Mouse (Mus musculus) left cerebral cortex, adult 18-20 months (tissue): ENCODE results near the gene Cfap299. TPM values are rescaled to one million over a fixed set of nuclear protein-coding genes. Genes with fewer than 3 reads are reported as not detected.
"Not testable (repeated sequence)": the region's sequence is repeated elsewhere in the genome, so short reads cannot be mapped to it uniquely, and the experiment has no call there.

Experiments used
- DNase-seq, 2 experiments: peaks; one replicate each; pipeline ENCODE4 v3.0.0; 2021 to 2022; ENCODE audit warnings: low spot score in 2 of 2, mixed read lengths in 1 of 2
- total RNA-seq, 2 experiments: library from RNA; stranded (reverse); gene quantifications; 2 replicates each; pipeline ENCODE4 v1.2.3; 2021

Cfap299 gene
- total RNA-seq, 2 experiments from 2014 or later = 0.40 TPM; not detected in 1

DNA sequence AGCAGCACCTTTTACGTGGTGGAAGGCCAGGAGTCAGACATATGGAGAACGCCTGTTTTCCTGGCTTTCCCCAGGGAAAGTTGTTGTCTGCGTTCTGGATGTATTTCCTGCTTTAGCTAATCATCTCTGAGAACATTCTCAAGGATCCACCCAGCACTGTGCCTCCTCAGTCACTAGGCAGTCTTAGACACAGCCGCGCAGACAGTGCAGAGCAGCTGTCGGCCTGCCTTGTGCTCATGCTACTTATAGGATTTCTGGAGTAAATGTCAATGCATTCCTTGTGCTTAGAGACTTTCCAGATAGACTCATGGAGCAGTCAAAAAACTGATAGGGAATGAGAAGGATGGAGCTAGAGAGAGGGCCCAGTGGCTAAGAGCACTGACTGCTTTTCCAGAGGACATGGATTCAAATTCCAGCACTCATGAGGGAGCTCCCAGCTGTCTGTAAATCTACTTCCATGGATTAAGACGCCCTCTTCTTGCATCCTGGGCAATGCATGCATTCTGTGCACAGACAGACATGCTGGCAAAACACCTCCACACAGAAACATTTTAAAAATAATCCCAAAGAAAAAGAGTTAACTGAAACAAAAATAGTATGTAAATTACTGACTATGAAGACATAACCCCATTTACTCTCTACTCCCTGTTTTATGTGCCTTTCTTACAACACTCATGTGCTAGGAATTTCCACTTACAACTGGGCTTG is 193.3 kb downstream of the Cfap299 start:
- peak in 1 of 2 experiments; percentile 2 for DNase-seq

GRCm38 (mm10) chr5:98523050-98523449 is 193.9 kb downstream of the Cfap299 start:
- no peak for DNase-seq

DNA sequence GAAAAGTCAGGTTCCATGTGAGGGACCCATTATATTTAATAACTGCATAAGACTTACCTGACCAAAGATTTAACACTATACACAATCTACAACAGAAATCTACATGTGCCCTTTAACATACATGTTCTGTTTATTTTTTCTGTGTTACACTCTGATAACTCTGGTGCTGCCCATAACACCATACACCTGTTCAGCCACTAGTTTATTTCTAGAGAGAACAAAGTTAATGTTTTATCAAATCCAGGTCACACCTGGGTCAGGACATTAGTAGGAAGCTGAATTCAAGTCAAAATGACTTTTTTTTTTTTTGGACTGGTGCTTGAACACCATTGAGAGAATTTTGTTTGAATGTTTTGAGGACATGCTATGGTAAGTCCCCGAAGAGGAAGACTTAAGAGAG is 194.7 kb downstream of the Cfap299 start:
- no peak for DNase-seq

DNA sequence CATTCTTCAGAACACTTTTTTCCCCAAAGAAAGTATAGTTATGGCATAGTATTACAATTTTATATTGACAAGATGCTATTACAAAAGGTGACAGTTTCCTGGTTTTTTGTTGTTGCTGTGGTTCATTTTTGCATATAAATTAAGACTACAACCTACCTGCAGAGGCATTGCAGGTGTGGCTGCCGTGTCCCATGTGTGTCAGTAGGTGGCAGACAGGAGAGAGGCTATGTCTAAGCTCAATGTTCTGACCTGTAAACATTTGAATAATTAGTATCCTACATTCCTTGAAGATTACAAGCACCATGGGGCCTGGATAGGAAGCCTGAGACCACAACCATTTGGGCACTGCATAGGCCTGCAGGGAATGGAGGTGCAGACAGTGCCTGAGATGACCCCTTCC is 212.2 kb downstream of the Cfap299 start:
- DNase-seq = no peak

- no peak for DNase-seq
Measured at GRCm38 (mm10) chr5:98550285-98550684, 221.2 kb downstream of the Cfap299 start.

DNA sequence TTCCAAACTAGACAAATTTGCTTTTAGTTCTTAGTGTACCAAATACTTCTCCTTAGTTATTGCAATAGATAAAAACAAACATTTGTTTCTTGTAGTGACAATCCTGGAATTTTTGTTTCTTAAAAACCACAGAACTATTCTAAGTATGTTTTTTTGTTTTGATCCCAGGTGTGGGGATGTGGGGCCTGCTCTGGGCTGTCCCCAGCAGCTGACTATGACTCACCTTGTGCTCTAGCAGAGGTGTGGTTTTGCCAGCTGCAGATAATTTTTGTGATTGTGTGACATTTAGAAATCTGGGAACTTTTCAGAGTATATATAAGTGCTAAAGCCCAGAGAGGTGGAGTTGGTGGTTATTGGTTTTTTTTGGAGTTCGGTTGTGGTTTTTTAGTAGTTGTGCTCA is 221.8 kb downstream of the Cfap299 start:
- DNase-seq = no peak

DNA sequence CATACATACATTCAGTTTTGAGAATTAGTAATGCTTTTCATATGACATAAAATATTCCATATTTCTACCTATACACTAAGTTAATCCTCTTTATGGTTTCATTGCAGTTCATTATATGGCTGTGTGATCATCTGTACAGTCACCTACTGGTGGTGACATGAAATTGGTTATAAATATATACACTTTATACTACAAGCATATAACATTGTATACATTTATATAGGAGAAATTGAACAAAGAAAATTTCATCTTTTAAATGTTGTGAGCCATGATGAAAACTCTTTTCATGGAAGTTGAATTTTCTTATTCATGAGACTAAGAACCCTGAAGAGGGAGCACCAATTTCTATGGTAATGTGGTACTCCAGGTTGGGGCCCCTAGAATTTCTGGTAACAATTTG is 223.3 kb downstream of the Cfap299 start, which contains the start of gene Gm11111:
TSS of gene Gm11111 (plus strand) at position 301 of the 400 bp plus-strand sequence.
- no peak for DNase-seq

DNA sequence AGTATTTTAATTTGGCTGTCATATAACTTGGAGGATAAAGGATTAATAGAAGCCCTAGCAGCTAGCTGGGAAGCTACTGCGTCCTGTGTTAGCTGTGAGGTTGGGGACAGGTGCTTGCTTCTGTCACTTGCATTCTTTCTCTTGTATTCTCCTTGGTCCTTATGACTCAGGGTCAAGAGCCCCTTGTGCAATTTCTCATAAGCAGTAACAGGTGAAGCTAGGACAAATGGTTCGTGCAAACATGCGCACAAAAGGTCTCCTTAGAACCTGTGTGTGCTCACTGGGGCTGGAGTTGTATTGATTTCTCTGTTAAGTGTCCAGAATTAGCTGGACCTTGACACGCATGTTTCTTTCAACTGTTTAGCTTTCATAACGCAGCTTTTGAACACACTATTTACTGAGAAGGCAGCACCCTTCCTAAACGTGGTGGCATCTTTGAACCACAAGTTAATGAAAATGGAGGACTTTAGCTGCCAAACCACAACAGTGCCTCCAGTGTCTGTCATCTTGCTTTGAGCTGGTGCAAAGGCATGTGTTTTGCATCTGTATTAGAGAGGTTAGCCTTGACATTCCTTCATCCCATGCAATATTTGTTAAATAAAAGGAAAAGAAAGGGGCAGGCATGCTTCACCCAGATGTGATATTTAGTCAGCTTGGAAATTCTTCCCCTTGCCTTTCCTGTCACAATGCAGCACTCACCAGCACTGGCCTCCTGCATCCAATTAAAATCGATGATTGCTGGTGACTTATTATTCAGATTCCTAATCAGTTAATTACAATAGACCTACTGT is 223.9 kb downstream of the Cfap299 start:
- DNase-seq = no peak

- DNase-seq = no peak
Measured at GRCm38 (mm10) chr5:98561301-98561700, 232.2 kb downstream of the Cfap299 start.

GRCm38 (mm10) chr5:98562806-98563205 is 233.7 kb downstream of the Cfap299 start:
- no peak for DNase-seq

DNA sequence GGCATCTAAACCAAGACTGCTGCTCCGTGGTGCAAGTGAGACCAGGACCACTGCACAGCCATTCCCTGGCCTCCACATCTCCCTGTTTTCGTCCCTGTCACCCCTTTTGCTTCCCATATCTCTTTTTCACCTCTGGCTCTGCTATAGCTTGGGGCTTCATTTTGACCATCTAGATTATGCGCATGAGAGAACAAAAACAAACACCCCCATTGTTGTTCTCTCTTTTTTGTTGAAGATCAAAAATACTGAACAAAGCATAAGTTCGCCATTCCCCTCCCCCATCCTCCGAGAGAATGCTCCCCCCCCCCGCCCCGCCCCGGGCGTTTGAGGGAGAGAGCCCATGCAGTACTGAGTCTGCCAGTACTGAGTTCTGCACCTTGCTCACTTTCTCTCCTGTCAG is 234.7 kb downstream of the Cfap299 start:
- DNase-seq = no peak

- no peak for DNase-seq
Measured at GRCm38 (mm10) chr5:98566461-98567193, 237.5 kb downstream of the Cfap299 start.

DNA sequence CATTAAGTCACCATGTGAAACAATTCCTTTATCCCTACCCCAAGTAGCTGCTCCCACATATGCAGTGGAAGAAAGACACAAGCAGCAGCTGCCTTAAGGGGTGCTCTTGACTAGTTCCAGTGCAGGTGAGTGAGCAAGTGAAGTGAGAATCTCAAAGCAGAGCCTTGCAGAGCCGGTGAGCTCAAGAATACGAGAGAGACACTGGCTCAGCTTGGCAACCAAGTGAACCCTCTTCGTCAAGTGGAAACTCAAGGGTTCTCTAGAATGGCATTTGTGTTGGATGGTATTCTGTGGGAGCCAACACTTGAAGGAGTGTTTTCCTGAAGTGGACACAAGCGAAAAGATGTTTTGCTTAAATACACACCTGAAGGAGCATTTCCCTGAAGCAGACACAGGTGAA is 239.4 kb downstream of the Cfap299 start:
- DNase-seq = no peak

- DNase-seq = no peak
Measured at GRCm38 (mm10) chr5:98569029-98569513, 240.0 kb downstream of the Cfap299 start.

GRCm38 (mm10) chr5:98572392-98572791 is 243.3 kb downstream of the Cfap299 start:
- DNase-seq = no peak

DNA sequence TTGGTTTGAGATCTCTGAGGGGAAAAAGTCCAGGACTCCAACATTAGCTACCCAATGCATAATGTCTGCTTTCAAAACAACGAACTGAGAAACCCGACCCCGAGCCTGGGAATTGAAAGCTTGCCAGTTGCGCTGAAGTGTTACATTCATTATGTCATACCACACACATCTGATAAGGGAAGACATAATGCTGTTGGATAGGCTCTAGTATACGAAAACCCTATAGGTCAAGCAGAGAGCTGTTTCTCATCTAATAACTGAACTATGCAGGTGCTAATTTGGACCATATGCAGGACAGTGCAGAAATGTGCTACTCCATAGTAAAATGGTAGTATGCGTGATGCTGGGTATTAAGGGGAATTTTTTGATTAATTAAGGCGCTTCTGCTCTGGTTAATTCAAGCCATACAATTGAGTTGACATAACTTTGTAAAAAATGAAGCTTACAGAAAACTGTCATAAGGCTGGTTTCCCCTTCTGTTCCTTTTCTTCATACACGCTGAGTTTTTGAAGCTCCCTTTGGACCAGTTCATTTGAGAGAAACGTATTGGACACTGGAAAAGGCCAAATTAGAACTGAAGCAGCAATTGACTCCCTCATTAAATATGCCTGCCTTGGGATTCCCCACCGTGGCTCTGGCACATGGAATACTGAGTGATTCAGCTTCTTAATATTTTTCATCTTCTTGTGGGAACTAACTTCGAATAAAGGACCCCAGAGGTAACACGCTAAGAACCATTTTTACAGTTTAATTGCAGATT is 245.8 kb downstream of the Cfap299 start:
- DNase-seq = no peak

DNA sequence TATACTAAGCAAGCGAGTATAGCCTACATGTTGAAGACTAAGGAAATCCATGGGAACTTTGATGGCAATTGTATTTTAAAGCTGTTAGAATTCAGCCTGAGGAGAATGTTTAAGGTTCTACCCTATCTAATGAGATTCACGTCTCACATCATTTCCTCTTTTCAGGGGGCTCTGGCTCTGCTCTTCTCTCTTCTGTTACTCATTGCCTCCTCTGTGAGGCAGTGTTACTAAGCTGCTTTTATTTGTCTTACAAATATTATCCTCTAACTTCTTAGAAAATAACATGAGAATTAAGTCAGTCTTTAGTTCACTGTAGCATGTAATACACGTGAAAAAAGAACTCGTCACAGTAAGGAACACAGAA is 246.3 kb downstream of the Cfap299 start:
- DNase-seq = no peak

DNA sequence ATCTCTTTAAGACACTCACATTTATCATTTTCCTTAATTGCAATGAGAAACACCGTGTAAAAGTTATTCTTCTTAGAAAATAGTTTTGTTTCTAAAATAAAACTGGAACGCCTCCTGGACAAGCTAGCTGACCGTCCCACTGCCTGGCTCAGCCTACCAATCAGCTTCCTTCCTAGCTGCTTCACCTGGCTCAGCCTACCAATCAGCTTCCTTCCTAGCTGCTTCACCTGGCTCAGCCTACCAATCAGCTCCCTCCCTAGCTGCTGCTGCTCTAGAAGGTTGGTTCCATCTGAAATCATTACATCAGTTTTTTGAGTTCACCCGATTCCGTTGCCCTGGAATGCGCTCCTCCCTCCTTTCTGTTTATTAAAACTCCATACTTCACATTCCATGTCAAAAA is 247.4 kb downstream of the Cfap299 start:
- not testable (repeated sequence) for DNase-seq

DNA sequence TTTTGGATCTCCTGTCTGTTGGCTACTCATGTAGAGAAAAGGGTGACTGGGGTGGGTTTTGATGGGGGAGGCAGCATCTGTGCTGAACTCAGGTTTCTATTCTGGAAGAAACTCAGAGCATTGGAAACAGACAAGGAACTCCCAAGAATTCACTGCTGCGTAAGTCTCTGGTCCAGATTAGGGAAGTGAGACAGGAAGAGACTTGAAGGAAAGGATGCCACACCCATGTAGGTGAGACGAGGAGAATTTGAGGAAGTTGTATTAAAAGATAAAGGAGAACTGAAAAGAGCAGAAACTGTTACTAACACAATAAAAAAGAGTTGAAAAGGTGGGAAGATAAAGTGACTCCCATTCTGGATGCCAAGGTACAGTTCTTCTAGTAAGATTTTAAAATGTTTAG is 249.3 kb downstream of the Cfap299 start:
- no peak for DNase-seq

DNA sequence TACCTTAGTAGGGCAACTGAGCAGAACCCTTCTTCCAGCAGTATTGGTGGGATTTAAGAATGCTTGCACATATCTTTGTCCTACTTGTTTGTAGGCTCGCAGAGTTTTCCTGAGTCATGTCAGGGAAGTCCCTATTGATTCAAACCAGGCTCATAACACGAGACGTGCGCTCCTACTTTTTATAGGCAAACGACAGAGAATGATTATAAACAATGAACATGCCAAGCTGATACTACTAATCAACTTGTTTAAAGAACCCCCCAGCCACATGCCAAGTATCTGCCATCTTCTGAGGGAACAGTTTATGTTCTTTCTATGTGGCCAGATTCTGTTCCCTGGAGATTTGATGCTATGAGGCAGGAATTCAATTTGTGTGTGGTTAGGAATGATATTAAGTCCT is 251.7 kb downstream of the Cfap299 start:
- no peak for DNase-seq

- DNase-seq = no peak
Measured at GRCm38 (mm10) chr5:98582051-98582450, 252.9 kb downstream of the Cfap299 start.
